Comparison of ENCODE assay signal across 18 mouse cellular contexts in genomic region chr12:89369939-89370338, GRCm38 (mm10).
DNase-seq lines count a peak whose midpoint lies in the region; ATAC-seq lines count a peak whose summit lies in the region.
"Had no signal": no experiment of that assay in that cellular context is flagged by ENCODE, and none has a peak within 500 bp of the region (broad histone marks: within the 10 kb centered on the region; RNA-seq: fewer than 3 reads in every experiment).

No protein-coding gene starts in this region.

- H3K4me3 ChIP-seq in hindbrain, embryonic 14.5 days (replicated peaks; ENCODE audit: low read length): no peak overlapping the region
- no peak overlapping the region for H3K4me3 ChIP-seq in hindbrain, embryonic 11.5 days (ENCODE audit: low read depth, low read length)
- H3K4me3 ChIP-seq in midbrain, embryonic 15.5 days: no peak overlapping the region
- no peak overlapping the region for H3K4me3 ChIP-seq in midbrain, embryonic 11.5 days (ENCODE audit: low read depth, low read length)
- H3K4me3 ChIP-seq: gastrocnemius, adult 2 months; neural tube, embryonic 12.5 days had no signal

- peak; percentile 69; the same call in 1 of the 2 replicates for ATAC-seq in hindbrain, embryonic 14.5 days (ENCODE audit: low FRiP score)
- ATAC-seq in hindbrain, embryonic 11.5 days (ENCODE audit: low FRiP score): no peak
- ATAC-seq in midbrain, embryonic 15.5 days (replicated peaks): 0 out of 2 replicates have a peak, but pooled peaks have one; percentile 52
- ATAC-seq in midbrain, embryonic 11.5 days (ENCODE audit: low FRiP score): no peak
- ATAC-seq: inflammation-experienced regulatory T-cells, adult 6 months had no signal

- H3K4me2 ChIP-seq in hindbrain, embryonic 14.5 days (replicated peaks): no peak overlapping the region
- H3K4me2 ChIP-seq in hindbrain, embryonic 11.5 days (replicated peaks; ENCODE audit: low read depth, low read length): no peak overlapping the region
- no peak overlapping the region for H3K4me2 ChIP-seq in midbrain, embryonic 15.5 days
- H3K4me2 ChIP-seq in midbrain, embryonic 11.5 days: no peak overlapping the region
- H3K4me2 ChIP-seq: neural tube, embryonic 12.5 days had no signal

- H3K27ac ChIP-seq in hindbrain, embryonic 14.5 days: no peak overlapping the region
- no peak overlapping the region for H3K27ac ChIP-seq in hindbrain, embryonic 11.5 days (ENCODE audit: low read depth, low read length)
- no peak overlapping the region for H3K27ac ChIP-seq in midbrain, embryonic 15.5 days
- no peak overlapping the region for H3K27ac ChIP-seq in midbrain, embryonic 11.5 days (ENCODE audit: low read depth, low read length)
- H3K27ac ChIP-seq: gastrocnemius, adult 2 months; neural tube, embryonic 12.5 days had no signal

- peaks cover 9% of the 10 kb centered on the region; the same call in 1 of the 2 replicates for H3K4me1 ChIP-seq in hindbrain, embryonic 14.5 days (replicated peaks; ENCODE audit: control insufficient read depth, insufficient read depth, low read length)
- no peaks in the 10 kb centered on the region for H3K4me1 ChIP-seq in hindbrain, embryonic 11.5 days (replicated peaks; ENCODE audit: control insufficient read depth, insufficient read depth, low read length)
- no peaks in the 10 kb centered on the region for H3K4me1 ChIP-seq in midbrain, embryonic 15.5 days
- no peaks in the 10 kb centered on the region for H3K4me1 ChIP-seq in midbrain, embryonic 11.5 days (ENCODE audit: control insufficient read depth, insufficient read depth, low read length)
- H3K4me1 ChIP-seq: neural tube, embryonic 12.5 days had no signal

- no peak overlapping the region for H3K9ac ChIP-seq in hindbrain, embryonic 14.5 days
- no peak overlapping the region for H3K9ac ChIP-seq in hindbrain, embryonic 11.5 days (ENCODE audit: low read depth, low read length)
- no peak overlapping the region for H3K9ac ChIP-seq in midbrain, embryonic 15.5 days
- H3K9ac ChIP-seq in midbrain, embryonic 11.5 days (ENCODE audit: low read length): no peak overlapping the region
- H3K9ac ChIP-seq: neural tube, embryonic 12.5 days had no signal

- DNase-seq in adrenal gland, postnatal 14 days: peak; percentile 4
- no peak for DNase-seq in adrenal gland, adult 18-20 months (ENCODE audit: low spot score in 2 of 2)
- peak; percentile 48 for DNase-seq in hindbrain, embryonic 14.5 days (ENCODE audit: low spot score)
- no peak for DNase-seq in hindbrain, embryonic 11.5 days (ENCODE audit: low spot score)
- no peak for DNase-seq in midbrain, embryonic 11.5 days (ENCODE audit: low spot score, missing footprints)
- DNase-seq in kidney, adult 11 months: no peak
- DNase-seq: cerebellum, adult 11 months; cerebellum, postnatal 14 days; gastrocnemius, adult 2 months; kidney, adult 2 months; kidney, postnatal 10 days; lung, postnatal 4 days; retina, postnatal 1 day; right cerebral cortex, postnatal 25 days; spleen, adult 18-20 months had no signal

- WGBS in hindbrain, embryonic 14.5 days: 13% methylated on average over 1 of the region's 1 CpGs
- WGBS in hindbrain, embryonic 11.5 days: 52% methylated on average over 1 of the region's 1 CpGs
- WGBS in midbrain, embryonic 15.5 days: 28% methylated on average over 1 of the region's 1 CpGs
- 47% methylated on average over 1 of the region's 1 CpGs for WGBS in midbrain, embryonic 11.5 days

- H3K27me3 ChIP-seq in hindbrain, embryonic 14.5 days (ENCODE audit: control insufficient read depth, insufficient read depth, low read length): no peaks in the 10 kb centered on the region
- no peaks in the 10 kb centered on the region for H3K27me3 ChIP-seq in hindbrain, embryonic 11.5 days (ENCODE audit: control insufficient read depth, insufficient read depth, low read length)
- H3K27me3 ChIP-seq in midbrain, embryonic 15.5 days (replicated peaks): no peaks in the 10 kb centered on the region
- H3K27me3 ChIP-seq in midbrain, embryonic 11.5 days (ENCODE audit: control insufficient read depth, insufficient read depth, low read length): no peaks in the 10 kb centered on the region
- H3K27me3 ChIP-seq: neural tube, embryonic 12.5 days had no signal

- H3K36me3 ChIP-seq in hindbrain, embryonic 14.5 days (replicated peaks; ENCODE audit: control insufficient read depth, insufficient read depth): no peaks in the 10 kb centered on the region
- no peaks in the 10 kb centered on the region for H3K36me3 ChIP-seq in hindbrain, embryonic 11.5 days (ENCODE audit: control insufficient read depth, insufficient read depth, low read length)
- H3K36me3 ChIP-seq in midbrain, embryonic 15.5 days (replicated peaks): no peaks in the 10 kb centered on the region
- no peaks in the 10 kb centered on the region for H3K36me3 ChIP-seq in midbrain, embryonic 11.5 days (ENCODE audit: control insufficient read depth, insufficient read depth, low read length)
- H3K36me3 ChIP-seq: neural tube, embryonic 12.5 days had no signal

- H3K9me3 ChIP-seq in hindbrain, embryonic 14.5 days (ENCODE audit: control insufficient read depth, low read length): no peaks in the 10 kb centered on the region
- H3K9me3 ChIP-seq in hindbrain, embryonic 11.5 days (ENCODE audit: control insufficient read depth, low read length): no peaks in the 10 kb centered on the region
- no peaks in the 10 kb centered on the region for H3K9me3 ChIP-seq in midbrain, embryonic 15.5 days
- no peaks in the 10 kb centered on the region for H3K9me3 ChIP-seq in midbrain, embryonic 11.5 days (ENCODE audit: control insufficient read depth, low read length)
- H3K9me3 ChIP-seq: neural tube, embryonic 12.5 days had no signal

Comparison
In these comparisons a context has a peak if more than half of its experiments do, and no peak if none do; other contexts are left out.
1. DNase-seq: peak in adrenal gland, postnatal 14 days (single experiment) and hindbrain, embryonic 14.5 days (single experiment); none in adrenal gland, adult 18-20 months (0 of 2), hindbrain, embryonic 11.5 days (single experiment), midbrain, embryonic 11.5 days (single experiment) and kidney, adult 11 months (single experiment).
2. ATAC-seq: peak in hindbrain, embryonic 14.5 days (single experiment) and midbrain, embryonic 15.5 days (single experiment); none in hindbrain, embryonic 11.5 days (single experiment) and midbrain, embryonic 11.5 days (single experiment).